Mouse (Mus musculus) embryonic facial prominence, embryonic 15.5 days (tissue): Measurements from ENCODE around the gene St3gal4. TPM values are rescaled to one million over a fixed set of nuclear protein-coding genes. Genes with fewer than 3 reads are reported as not detected.

ENCODE experiments used
- ATAC-seq: fragments of 200-750 bp; cut with Nextera tagmentation; 2 replicates; pipeline ENCODE4 v1.8.0; 2017; ENCODE audit warnings: low read depth, moderate TSS enrichment; ENCODE audit not compliant: insufficient number of reproducible peaks, low FRiP score, low TSS enrichment
- H3K27ac ChIP-seq: fragments of 300-500 bp; sonication (generic); replicated peaks from 2 replicates; pipeline ENCODE4 v1.5.1; 2015; ENCODE audit warnings: mild to moderate bottlenecking, inconsistent platforms
- H3K27me3 ChIP-seq: fragments of 300-500 bp; sonication (generic); 2 replicates; pipeline ENCODE4 v1.6.1; 2015; ENCODE audit warnings: inconsistent platforms
- H3K36me3 ChIP-seq: fragments of 300-500 bp; sonication (generic); 2 replicates; pipeline ENCODE4 v1.6.1; 2015; ENCODE audit warnings: mild to moderate bottlenecking, inconsistent platforms
- H3K4me1 ChIP-seq: fragments of 300-500 bp; sonication (generic); 2 replicates; pipeline ENCODE4 v1.6.1; 2015; ENCODE audit warnings: inconsistent platforms
- H3K4me2 ChIP-seq: fragments of 300-500 bp; sonication (generic); replicated peaks from 2 replicates; pipeline ENCODE4 v1.6.1; 2015; ENCODE audit warnings: mild to moderate bottlenecking, inconsistent platforms
- H3K4me3 ChIP-seq: fragments of 300-500 bp; sonication (generic); replicated peaks from 2 replicates; pipeline ENCODE4 v1.5.1; 2015; ENCODE audit warnings: mild to moderate bottlenecking, inconsistent platforms
- H3K9ac ChIP-seq: fragments of 300-500 bp; sonication (generic); 2 replicates; pipeline ENCODE4 v1.6.1; 2015; ENCODE audit warnings: inconsistent platforms
- H3K9me3 ChIP-seq: fragments of 300-500 bp; sonication (generic); replicated peaks from 2 replicates; pipeline ENCODE4 v1.6.1; 2016; ENCODE audit warnings: inconsistent platforms
- WGBS: fragments of 180-500 bp; shearing (Covaris S2); methylation state at CpG from one replicate; pipeline ENCODE4 v1.1.7; 2015; 5-methylcytosine and 5-hydroxymethylcytosine counted together
- polyA plus RNA-seq: library from polyadenylated mRNA; unstranded; fragments of >200 nt; fragmentation: Nextera tagmentation; extraction: Ambion mirVana; gene quantifications from 2 replicates; pipeline ENCODE4 v1.2.1, GENCODE M21; 2015

Gene St3gal4
- polyA plus RNA-seq, 1 experiment from 2014 or later: 42.8 TPM

DNA sequence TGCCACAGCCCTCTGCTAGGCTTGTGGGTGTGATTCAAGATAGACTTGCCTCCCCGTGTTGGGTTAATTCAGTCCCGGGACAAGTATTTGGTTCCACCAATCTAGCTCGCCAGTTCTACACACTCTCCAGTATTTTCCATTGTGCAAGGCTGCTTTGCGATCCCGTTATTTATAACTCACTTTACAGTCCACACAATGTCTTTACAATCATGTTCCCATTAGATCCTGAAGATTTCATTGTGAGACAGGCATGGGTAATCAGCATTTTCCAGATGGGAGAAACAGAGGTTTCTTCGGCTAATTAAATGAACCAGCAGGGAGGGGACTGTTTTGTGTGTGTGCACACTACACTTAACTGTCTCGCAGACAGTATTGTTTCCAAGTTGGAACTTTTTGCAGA is 75.4 kb downstream of the St3gal4 start:
- 28% methylated on average over 7 of the region's 7 CpGs for WGBS
- Histone ChIP-seq H3K4me2 (no peak overlapping the region), H3K4me1 (peaks cover 45% of the 10 kb centered on the region), H3K36me3 (peaks cover 13% of the 10 kb centered on the region), H3K9ac (no peak overlapping the region), H3K4me3 (no peak overlapping the region), H3K27ac (peak overlapping the region; percentile 92), H3K27me3 (no peaks in the 10 kb centered on the region), H3K9me3 (no peaks in the 10 kb centered on the region)
- 0 out of 2 replicates have a peak, but pooled peaks have one; percentile 17 for ATAC-seq

DNA sequence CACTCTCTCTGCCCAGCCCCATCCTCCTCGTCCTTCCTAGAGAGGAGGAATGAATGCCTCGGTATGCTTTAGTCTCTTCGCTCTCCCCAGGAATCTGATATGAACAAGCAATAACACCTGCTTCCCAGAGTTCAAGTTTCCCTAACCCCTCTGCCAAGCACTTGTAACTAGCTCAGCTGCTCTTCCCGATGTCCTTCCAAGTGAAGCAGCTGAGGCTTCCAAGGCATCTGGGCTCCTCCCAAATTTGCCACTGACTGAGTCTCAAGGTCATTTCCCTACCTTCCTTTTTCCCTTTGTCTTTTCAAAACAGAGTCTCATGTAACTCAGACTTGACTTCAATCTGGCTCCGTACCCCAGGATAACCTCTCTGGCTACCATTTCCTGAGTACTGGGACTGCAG is 77.6 kb downstream of the St3gal4 start:
- Histone ChIP-seq H3K27ac (no peak overlapping the region), H3K4me2 (no peak overlapping the region), H3K4me3 (no peak overlapping the region), H3K36me3 (no peaks in the 10 kb centered on the region), H3K4me1 (peaks cover 44% of the 10 kb centered on the region), H3K27me3 (no peaks in the 10 kb centered on the region), H3K9ac (no peak overlapping the region), H3K9me3 (no peaks in the 10 kb centered on the region)
- ATAC-seq: no peak
- WGBS: 61% methylated on average over 5 of the region's 5 CpGs

- no peak for ATAC-seq
- Histone ChIP-seq H3K36me3 (no peaks in the 10 kb centered on the region), H3K27me3 (no peaks in the 10 kb centered on the region), H3K4me1 (peaks cover 27% of the 10 kb centered on the region), H3K9me3 (no peaks in the 10 kb centered on the region), H3K4me3 (no peak overlapping the region), H3K27ac (peak overlapping the region; percentile 28; the same call in 1 of the 2 replicates), H3K4me2 (no peak overlapping the region), H3K9ac (no peak overlapping the region)
- WGBS: 48% methylated on average over 5 of the region's 5 CpGs
Measured at GRCm38 (mm10) chr9:35039846-35040245, 79.2 kb downstream of the St3gal4 start.

DNA sequence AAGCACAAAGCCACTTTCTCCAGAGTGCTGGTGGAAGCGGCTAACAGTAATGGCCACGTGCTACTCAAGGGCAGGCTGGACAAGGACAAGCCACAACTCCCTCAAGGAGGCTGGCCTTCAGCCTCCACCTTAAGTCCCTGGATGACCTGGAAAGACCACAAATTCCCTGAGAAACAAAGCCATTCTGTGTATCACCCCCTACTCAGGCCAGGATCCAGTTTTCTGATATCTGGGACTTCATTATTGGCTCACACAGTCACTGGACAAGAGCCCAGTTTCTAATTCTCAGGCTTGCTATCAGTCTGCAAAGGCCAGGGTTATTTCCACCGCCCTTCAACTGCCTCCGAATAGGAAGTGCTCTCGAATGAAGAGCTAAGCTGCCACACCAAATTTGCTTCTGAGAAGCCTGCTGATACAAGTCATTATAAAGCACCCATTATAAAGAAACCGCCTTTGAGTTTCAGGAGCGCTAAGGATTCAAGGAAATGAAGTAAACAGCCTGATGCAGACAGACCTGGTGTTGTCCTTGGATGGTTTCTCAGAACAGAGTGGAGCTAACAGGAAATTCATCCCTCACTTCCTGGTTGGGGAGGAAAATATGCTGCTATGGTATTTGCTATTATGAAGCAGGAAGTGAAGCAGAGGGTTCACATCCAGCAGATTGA is 80.0 kb downstream of the St3gal4 start:
- Histone ChIP-seq H3K4me2 (no peak overlapping the region), H3K4me1 (peaks cover 20% of the 10 kb centered on the region), H3K27ac (peak overlapping the region; percentile 18; the same call in 1 of the 2 replicates), H3K36me3 (no peaks in the 10 kb centered on the region), H3K9me3 (no peaks in the 10 kb centered on the region), H3K9ac (no peak overlapping the region), H3K27me3 (no peaks in the 10 kb centered on the region), H3K4me3 (no peak overlapping the region)
- no peak for ATAC-seq
- WGBS: 61% methylated on average over 7 of the region's 7 CpGs

- 53% methylated on average over 14 of the region's 14 CpGs for WGBS
- ATAC-seq: no peak
- Histone ChIP-seq H3K9me3 (no peaks in the 10 kb centered on the region), H3K27ac (no peak overlapping the region), H3K36me3 (no peaks in the 10 kb centered on the region), H3K27me3 (no peaks in the 10 kb centered on the region), H3K4me3 (no peak overlapping the region), H3K4me1 (peaks cover 6% of the 10 kb centered on the region), H3K4me2 (no peak overlapping the region), H3K9ac (no peak overlapping the region)
Measured at GRCm38 (mm10) chr9:35035074-35035473, 84.0 kb downstream of the St3gal4 start.

DNA sequence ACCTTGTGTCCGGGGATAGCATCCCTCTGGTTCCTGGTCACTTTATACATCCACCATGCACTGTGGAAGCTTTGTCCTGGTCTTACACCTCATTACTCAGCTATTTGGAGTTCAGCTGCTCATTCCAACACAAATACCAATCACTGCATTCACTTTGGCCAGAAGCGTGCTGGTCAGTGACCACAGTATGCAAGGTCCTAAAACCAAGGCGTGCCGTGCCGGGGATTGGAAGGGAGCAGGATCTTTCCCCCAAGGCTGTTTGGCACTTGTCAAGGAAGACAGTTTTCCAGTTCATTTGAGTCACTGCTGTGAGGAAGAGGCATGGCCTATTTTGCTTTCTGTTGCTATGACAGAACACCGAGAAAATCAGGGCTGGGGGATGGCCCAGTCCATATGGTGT is 86.6 kb downstream of the St3gal4 start:
- Histone ChIP-seq H3K4me3 (no peak overlapping the region), H3K4me2 (no peak overlapping the region), H3K9ac (no peak overlapping the region), H3K9me3 (no peaks in the 10 kb centered on the region), H3K27ac (no peak overlapping the region), H3K27me3 (no peaks in the 10 kb centered on the region), H3K36me3 (no peaks in the 10 kb centered on the region), H3K4me1 (no peaks in the 10 kb centered on the region; the same call in 1 of the 2 replicates)
- no peak for ATAC-seq
- 58% methylated on average over 6 of the region's 6 CpGs for WGBS

DNA sequence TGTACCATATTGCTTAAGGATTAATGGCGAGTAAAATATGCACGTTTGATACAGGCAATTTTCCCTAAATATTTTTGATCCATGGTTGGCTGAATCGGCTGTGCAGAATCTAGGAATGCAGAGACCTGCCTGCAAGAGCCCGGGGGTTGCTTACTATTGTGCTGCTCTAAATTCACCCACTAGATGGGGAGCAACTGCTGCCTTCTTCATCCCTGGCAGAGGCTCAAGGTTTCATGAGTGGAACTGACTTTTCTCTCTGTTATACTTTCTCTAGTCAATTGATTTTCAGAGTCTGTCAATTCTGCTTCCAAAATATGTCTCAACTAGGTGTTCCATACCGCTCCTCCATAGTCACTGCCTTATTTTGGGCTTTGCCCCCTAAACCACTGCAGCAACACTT is 88.2 kb downstream of the St3gal4 start:
- 59% methylated on average over 5 of the region's 5 CpGs for WGBS

GRCm38 (mm10) chr9:35027382-35027997 is 91.6 kb downstream of the St3gal4 start:
- Histone ChIP-seq H3K9ac (no peak overlapping the region), H3K4me2 (no peak overlapping the region), H3K4me3 (no peak overlapping the region), H3K27me3 (peaks cover 6% of the 10 kb centered on the region; the same call in 1 of the 2 replicates), H3K27ac (no peak overlapping the region), H3K4me1 (peaks cover 24% of the 10 kb centered on the region), H3K9me3 (no peaks in the 10 kb centered on the region), H3K36me3 (no peaks in the 10 kb centered on the region)
- ATAC-seq: no peak
- WGBS: 82% methylated on average over 6 of the region's 6 CpGs

More for the DNA sequence above, 88.2 kb downstream of the St3gal4 start:
- Histone ChIP-seq H3K4me1 (peaks cover 9% of the 10 kb centered on the region; the same call in 1 of the 2 replicates), H3K36me3 (no peaks in the 10 kb centered on the region), H3K4me2 (no peak overlapping the region), H3K27ac (no peak overlapping the region), H3K4me3 (no peak overlapping the region), H3K27me3 (no peaks in the 10 kb centered on the region), H3K9ac (no peak overlapping the region), H3K9me3 (no peaks in the 10 kb centered on the region)
- ATAC-seq: no peak

DNA sequence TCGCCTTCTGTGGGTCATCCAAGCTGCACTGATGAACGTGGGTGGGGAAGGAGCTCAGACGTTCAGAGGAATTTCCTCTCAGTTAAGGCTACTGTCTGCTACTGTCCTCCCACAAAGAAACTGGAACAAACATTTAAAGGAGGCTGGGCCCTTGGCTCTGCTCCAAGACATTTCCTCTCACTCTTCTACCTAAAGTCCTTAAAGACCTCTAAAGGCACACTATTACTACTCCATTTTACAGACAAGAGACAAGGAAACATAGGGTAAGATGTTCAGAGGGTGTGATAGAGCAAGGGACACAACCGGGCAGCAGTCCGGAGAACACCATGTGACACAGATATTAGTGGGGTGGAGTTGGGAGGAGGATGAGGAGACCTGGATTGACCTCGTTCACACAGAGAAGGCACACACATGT is 92.2 kb downstream of the St3gal4 start:
- no peak overlapping the region for H3K9ac ChIP-seq
- H3K36me3 ChIP-seq: no peaks in the 10 kb centered on the region
- H3K4me2 ChIP-seq: no peak overlapping the region
- no peaks in the 10 kb centered on the region for H3K9me3 ChIP-seq
- H3K4me3 ChIP-seq: no peak overlapping the region
- WGBS: 54% methylated on average over 6 of the region's 6 CpGs
- no peak overlapping the region for H3K27ac ChIP-seq
- no peak for ATAC-seq
- peaks cover 24% of the 10 kb centered on the region for H3K4me1 ChIP-seq
- H3K27me3 ChIP-seq: peaks cover 6% of the 10 kb centered on the region; the same call in 1 of the 2 replicates

GRCm38 (mm10) chr9:35026311-35026710 is 92.8 kb downstream of the St3gal4 start:
- H3K27me3 ChIP-seq: peaks cover 6% of the 10 kb centered on the region; the same call in 1 of the 2 replicates
- no peak overlapping the region for H3K27ac ChIP-seq
- H3K36me3 ChIP-seq: no peaks in the 10 kb centered on the region
- 51% methylated on average over 6 of the region's 6 CpGs for WGBS
- H3K9me3 ChIP-seq: no peaks in the 10 kb centered on the region
- no peak overlapping the region for H3K9ac ChIP-seq
- ATAC-seq: no peak
- peaks cover 24% of the 10 kb centered on the region for H3K4me1 ChIP-seq
- no peak overlapping the region for H3K4me2 ChIP-seq
- H3K4me3 ChIP-seq: no peak overlapping the region

DNA sequence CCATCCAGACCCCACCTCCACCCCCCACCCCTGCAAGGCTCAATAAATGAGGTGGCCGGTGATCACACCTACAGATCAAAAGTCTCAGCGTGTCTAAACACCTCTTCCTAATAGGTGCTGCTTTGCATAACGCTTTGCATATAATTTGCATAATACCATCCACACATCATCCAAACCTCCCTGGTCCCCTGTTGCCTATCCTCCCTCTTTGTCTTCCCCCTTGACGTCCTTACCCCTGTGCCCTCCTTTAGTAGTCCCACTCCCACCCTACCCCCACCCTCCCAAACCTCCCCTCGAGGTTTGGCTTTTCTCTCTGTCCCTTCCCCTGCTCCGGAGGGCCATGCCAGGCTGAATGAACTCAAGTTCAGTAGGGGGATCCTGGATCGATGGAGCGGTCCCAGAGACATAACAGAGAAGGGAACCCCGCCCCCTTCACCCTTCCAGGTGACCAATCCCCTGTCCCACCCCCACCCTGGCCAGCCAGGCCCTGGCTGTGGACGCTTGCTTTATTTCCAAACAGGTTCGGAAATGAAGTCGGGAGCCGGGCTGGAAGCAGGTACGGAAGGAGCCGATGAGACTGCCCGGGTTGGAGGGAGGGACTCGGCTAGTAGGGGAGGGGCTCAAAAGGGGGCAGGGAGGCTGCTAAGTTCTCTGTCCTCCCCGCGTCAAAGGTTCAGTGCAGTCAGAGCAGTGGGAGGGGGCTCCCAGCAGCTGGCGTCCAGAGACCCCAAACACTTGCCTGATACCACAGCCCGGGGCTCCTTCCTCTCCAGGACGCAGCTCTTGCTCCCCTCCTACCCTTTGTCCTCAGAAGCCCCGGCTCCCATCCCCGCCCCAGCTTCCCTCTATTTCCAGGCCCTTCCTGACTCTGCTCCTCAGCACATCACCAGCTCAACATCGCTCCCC is 94.2 kb downstream of the St3gal4 start:
- no peak overlapping the region for H3K9ac ChIP-seq
- peak overlapping the region; percentile 28 for H3K4me3 ChIP-seq
- H3K27ac ChIP-seq: no peak overlapping the region; the same call in 1 of the 2 replicates
- H3K36me3 ChIP-seq: no peaks in the 10 kb centered on the region
- WGBS: 8% methylated on average over 25 of the region's 25 CpGs
- ATAC-seq: no peak
- H3K27me3 ChIP-seq: peaks cover 6% of the 10 kb centered on the region; the same call in 1 of the 2 replicates
- no peaks in the 10 kb centered on the region for H3K9me3 ChIP-seq
- H3K4me1 ChIP-seq: peaks cover 24% of the 10 kb centered on the region
- H3K4me2 ChIP-seq: peak overlapping the region; percentile 49
